Mouse (Mus musculus): ENCODE measurements around the gene Spaar.
A peak's percentile ranks its signal among the peaks of the same experiment; 100 is the strongest.
"Not testable (repeated sequence)": the region's sequence is repeated elsewhere in the genome, so short reads cannot be mapped to it uniquely, and the experiment has no call there.

Gene Spaar

GRCm38 (mm10) chr4:43728576-43728954 lies 1.3 kb upstream of the Spaar start:
- DNase-seq (ENCODE audit: low spot score), result no peak

GRCm38 (mm10) chr4:43729126-43729525 lies 708 bp upstream of the Spaar start:
- no peak for DNase-seq (ENCODE audit: low spot score)

- no peak for DNase-seq (ENCODE audit: low spot score)
These were observed 990 bp downstream of the Spaar start for GRCm38 (mm10) chr4:43730750-43731297.

GRCm38 (mm10) chr4:43732171-43732570 lies 2.3 kb downstream of the Spaar start:
- no peak for DNase-seq (ENCODE audit: low spot score)

GRCm38 (mm10) chr4:43733186-43733585 lies 3.4 kb downstream of the Spaar start:
- DNase-seq (ENCODE audit: low spot score), result no peak

GRCm38 (mm10) chr4:43737144-43737543 lies 7.3 kb downstream of the Spaar start:
- DNase-seq (ENCODE audit: low spot score), result no peak

- DNase-seq (ENCODE audit: low spot score), result no peak
These were observed 9.3 kb downstream of the Spaar start for GRCm38 (mm10) chr4:43738989-43739674.

- DNase-seq (ENCODE audit: low spot score), result no peak
These were observed 11.7 kb downstream of the Spaar start for GRCm38 (mm10) chr4:43741526-43741925.

- DNase-seq (ENCODE audit: low spot score), result no peak
These were observed 12.8 kb downstream of the Spaar start for GRCm38 (mm10) chr4:43742637-43743036.

GRCm38 (mm10) chr4:43743099-43743498 lies 13.3 kb downstream of the Spaar start:
- no peak for DNase-seq (ENCODE audit: low spot score)

- DNase-seq (ENCODE audit: low spot score), result no peak
These were observed 15.4 kb downstream of the Spaar start for GRCm38 (mm10) chr4:43745187-43745586.

- no peak for DNase-seq (ENCODE audit: low spot score)
These were observed 27.4 kb downstream of the Spaar start for GRCm38 (mm10) chr4:43757213-43757612.

GRCm38 (mm10) chr4:43759571-43760418 lies 30.0 kb downstream of the Spaar start:
- no peak for DNase-seq (ENCODE audit: low spot score)

- DNase-seq (ENCODE audit: low spot score), result no peak
These were observed 30.6 kb downstream of the Spaar start for GRCm38 (mm10) chr4:43760460-43760859.

GRCm38 (mm10) chr4:43761336-43761735 lies 31.5 kb downstream of the Spaar start:
- no peak for DNase-seq (ENCODE audit: low spot score)

GRCm38 (mm10) chr4:43763410-43763809 lies 33.6 kb downstream of the Spaar start:
- DNase-seq (ENCODE audit: low spot score), result peak; percentile 41

- no peak for DNase-seq (ENCODE audit: low spot score)
These were observed 38.5 kb downstream of the Spaar start for GRCm38 (mm10) chr4:43768341-43768740.

GRCm38 (mm10) chr4:43769374-43769773 lies 39.5 kb downstream of the Spaar start:
- no peak for DNase-seq (ENCODE audit: low spot score)

GRCm38 (mm10) chr4:43770909-43771308 lies 41.1 kb downstream of the Spaar start, which contains the start of gene Olfr159:
TSS of gene Olfr159 (minus strand) at chr4:43771009.
- DNase-seq (ENCODE audit: low spot score), result no peak

GRCm38 (mm10) chr4:43771626-43772025 lies 41.8 kb downstream of the Spaar start:
- DNase-seq (ENCODE audit: low spot score), result no peak

- no peak for DNase-seq (ENCODE audit: low spot score)
These were observed 42.5 kb downstream of the Spaar start for GRCm38 (mm10) chr4:43772304-43772703.

GRCm38 (mm10) chr4:43795296-43795695 lies 65.5 kb downstream of the Spaar start:
- no peak for DNase-seq (ENCODE audit: low spot score)

GRCm38 (mm10) chr4:43795844-43796243 lies 66.0 kb downstream of the Spaar start:
- DNase-seq (ENCODE audit: low spot score), result not testable (repeated sequence)
